Mouse (Mus musculus): ENCODE measurements around the gene Foxp1.
A peak's percentile ranks its signal among the peaks of the same experiment; 100 is the strongest.

The Foxp1 gene

DNA sequence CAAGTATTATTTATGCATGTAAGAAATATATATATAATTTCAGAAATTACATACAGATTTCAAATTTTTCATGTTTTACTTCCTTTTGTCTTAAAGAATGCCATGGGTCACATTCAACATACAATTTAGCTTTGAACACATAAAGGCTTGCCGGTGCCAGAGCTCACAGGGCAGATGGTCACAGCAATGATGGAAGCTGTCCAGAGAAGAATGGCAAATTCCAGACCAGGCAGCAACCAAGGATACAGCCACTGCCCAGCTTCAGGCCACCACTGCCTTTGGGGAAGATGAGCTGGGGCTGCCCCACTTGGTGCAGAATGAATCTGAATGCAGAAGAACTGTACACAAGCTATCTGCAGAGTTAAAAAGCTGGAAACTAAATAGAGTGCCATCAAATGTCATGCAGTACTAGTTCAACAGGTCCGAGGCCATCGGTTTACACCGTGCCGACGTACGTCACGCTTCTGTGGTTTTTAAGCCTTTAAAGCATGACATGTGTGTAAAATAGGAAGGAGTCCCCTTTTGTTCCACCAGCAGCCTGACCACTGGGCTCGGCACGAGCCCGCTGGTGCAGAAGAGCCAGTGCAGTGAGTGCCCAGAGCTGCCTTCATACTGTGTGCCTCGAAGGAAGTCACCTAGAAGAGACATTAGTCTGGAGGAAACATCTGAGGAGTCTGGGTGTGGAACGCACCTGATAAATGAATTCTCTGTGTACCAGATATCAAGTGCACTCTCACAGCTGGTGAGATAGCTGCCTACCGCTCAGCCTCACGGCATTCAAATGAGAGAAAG lies 239.5 kb downstream of the Foxp1 start:
- DNase-seq (ENCODE audit: low spot score), result no peak

DNA sequence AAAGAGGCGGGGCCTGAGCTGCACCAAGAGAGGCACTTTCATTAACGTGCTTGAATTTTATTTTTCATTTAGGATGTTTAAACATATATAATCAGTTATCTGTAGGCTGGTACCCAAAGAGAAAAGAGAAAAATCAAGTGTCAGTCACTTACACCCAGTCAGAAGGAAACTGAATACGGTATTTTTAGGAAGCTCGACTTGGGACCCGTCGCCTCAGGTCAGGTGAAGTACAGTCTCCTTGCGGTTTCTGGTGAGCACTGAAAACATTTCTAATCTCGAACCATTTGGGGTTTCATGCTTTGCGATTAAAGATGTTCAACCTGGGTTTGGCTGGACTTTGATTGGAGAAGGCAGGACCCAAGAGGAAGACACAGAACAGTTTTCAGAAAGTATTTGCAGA lies 241.1 kb downstream of the Foxp1 start:
- no peak for DNase-seq (ENCODE audit: low spot score)

- DNase-seq (ENCODE audit: low spot score), result no peak
Measured at GRCm38 (mm10) chr6:99280619-99281018, 241.9 kb downstream of the Foxp1 start.

- no peak for DNase-seq (ENCODE audit: low spot score)
Measured at GRCm38 (mm10) chr6:99277251-99277650, 245.3 kb downstream of the Foxp1 start.

GRCm38 (mm10) chr6:99276297-99276653 lies 246.2 kb downstream of the Foxp1 start:
- no peak for DNase-seq (ENCODE audit: low spot score)

- DNase-seq (ENCODE audit: low spot score), result peak; percentile 9
Measured at GRCm38 (mm10) chr6:99275381-99276296, 246.9 kb downstream of the Foxp1 start.

- no peak for DNase-seq (ENCODE audit: low spot score)
Measured at GRCm38 (mm10) chr6:99274667-99275066, 247.9 kb downstream of the Foxp1 start.

DNA sequence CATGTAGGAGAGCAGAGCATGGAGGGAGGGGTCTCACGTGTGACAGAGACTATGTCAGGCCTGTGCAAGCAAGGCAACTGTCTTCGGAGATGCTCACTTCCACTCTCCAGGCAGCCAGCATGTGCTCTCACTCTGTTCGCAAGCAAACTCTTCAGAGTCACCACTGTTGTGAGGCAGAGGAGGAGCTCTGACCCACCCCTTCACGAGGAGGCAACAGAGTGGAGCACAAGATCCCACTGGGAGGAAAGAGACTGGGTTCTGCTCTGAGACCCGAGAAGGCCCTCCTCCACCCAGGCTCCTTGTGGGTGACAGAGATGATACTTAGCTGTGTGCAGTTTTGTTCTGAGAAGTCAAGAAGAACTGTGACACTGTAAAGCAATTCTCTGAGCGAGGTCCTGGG lies 248.3 kb downstream of the Foxp1 start:
- no peak for DNase-seq (ENCODE audit: low spot score)

DNA sequence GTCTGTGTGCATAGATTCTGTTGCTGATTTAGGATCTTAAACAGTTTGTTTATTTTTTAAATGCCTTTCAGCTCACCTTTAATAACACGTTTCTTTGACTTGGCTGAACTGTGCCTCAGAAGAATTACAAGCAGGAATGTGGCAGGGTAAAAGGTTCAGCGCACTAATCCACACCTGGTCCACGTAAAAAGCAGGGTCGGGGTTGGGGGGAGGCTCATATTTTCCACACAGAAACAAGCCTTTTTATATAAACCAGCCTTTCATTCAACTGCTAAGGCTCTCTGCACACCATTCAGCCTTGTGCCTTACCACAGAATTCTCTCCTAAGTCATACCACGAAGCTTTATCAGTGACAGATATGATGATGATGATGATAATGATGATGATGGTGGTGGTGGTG lies 249.3 kb downstream of the Foxp1 start:
- DNase-seq (ENCODE audit: low spot score), result no peak

- DNase-seq (ENCODE audit: low spot score), result no peak
Measured at GRCm38 (mm10) chr6:99272174-99272573, 250.3 kb downstream of the Foxp1 start.

DNA sequence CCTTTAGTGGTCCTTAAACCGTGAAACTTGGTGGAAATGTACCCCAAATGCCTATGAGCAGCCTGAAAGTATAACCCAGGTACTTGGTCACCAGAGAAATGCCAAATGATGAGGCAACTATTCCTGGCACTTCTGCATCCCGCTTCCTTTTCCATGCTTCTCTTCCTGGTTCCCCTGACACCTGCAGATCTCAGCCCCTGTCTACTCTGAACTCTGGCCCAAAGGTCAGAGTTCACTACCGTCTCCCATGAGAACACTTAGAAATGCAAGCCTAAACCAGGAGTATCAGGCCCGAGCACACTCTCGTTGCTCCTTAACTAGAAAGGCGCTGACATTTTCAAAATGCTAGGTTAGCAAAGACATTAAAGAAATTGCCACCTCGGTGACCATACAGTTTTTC lies 250.8 kb downstream of the Foxp1 start:
- no peak for DNase-seq (ENCODE audit: low spot score)

DNA sequence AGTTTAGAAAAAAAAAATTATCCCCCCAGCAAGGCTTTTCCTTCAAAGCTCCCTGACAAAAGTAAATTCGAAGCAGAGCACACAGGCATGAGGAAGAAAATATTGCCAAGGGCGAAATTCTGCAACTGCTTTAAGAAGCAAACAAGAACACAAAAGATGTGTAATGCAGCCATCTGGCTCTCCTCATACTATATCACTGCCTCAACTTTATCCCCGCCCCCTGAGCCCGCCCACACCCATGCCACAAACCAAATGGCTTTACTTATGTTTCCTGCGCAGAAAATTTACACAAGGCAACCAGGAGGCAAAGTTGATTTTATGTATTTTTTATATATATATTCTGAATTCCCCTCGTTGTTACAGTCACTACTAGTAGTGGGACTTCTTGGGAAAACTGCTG lies 252.6 kb downstream of the Foxp1 start:
- DNase-seq (ENCODE audit: low spot score), result no peak

- no peak for DNase-seq (ENCODE audit: low spot score)
Measured at GRCm38 (mm10) chr6:99268171-99269061, 254.1 kb downstream of the Foxp1 start.

GRCm38 (mm10) chr6:99265945-99266656 lies 256.4 kb downstream of the Foxp1 start:
- DNase-seq (ENCODE audit: low spot score), result no peak

GRCm38 (mm10) chr6:99265173-99265572 lies 257.3 kb downstream of the Foxp1 start:
- DNase-seq (ENCODE audit: low spot score), result no peak

DNA sequence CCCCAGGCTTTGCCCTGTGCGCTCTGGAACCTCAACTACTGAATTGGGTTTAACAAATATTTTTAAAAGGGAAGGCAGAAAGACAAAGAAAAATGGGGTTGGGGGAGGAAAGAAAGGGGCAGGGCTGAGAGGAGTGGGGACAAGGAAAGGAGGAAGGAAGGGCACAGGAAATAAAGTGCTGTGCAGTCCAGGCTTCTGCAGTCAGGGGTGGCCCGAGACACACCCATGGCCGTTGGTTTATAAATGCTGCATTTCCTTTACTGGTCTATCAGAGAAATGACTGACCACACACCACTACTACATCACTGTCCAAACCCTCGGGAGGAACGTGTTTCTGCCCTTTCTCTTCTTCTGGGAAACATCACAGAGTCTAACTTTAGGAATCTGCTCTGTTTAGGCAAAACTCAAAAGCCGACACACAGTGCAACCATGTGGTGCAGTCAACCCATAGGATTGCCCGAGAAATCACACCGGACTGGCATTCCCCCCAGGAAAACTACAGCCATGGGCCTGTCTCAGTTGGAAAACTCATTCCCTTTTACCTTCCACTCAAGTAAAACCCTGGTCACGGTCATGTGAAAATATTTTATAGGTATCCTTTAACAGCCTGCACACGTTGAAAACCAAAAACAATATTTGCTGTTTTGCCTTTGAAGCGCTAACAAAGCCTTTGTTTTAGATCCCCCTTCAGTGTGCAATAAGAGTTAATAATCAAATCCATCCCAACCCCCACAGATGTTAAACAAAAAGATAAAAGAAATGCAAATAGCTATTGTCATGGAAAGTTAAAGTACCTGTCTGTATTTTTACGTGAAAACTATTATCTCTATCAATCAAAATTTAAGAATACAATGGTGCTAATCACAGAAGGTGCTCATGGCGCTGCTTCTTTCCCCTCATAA lies 258.1 kb downstream of the Foxp1 start:
- no peak for DNase-seq (ENCODE audit: low spot score)

DNA sequence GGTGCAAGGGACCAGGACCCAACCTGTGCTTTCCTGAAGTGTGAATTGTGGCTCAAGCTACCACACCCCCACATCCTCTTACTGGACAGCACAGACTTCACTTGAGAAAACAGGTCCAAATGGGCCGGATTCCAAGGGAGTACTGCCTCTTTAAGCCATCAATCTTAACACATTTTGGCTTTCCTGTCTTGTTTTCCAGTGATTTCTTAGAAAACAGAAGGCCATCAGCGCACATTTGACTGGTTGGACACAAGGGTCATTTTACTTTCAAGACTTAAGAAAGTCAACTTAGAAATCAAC lies 258.7 kb downstream of the Foxp1 start:
- no peak for DNase-seq (ENCODE audit: low spot score)

DNA sequence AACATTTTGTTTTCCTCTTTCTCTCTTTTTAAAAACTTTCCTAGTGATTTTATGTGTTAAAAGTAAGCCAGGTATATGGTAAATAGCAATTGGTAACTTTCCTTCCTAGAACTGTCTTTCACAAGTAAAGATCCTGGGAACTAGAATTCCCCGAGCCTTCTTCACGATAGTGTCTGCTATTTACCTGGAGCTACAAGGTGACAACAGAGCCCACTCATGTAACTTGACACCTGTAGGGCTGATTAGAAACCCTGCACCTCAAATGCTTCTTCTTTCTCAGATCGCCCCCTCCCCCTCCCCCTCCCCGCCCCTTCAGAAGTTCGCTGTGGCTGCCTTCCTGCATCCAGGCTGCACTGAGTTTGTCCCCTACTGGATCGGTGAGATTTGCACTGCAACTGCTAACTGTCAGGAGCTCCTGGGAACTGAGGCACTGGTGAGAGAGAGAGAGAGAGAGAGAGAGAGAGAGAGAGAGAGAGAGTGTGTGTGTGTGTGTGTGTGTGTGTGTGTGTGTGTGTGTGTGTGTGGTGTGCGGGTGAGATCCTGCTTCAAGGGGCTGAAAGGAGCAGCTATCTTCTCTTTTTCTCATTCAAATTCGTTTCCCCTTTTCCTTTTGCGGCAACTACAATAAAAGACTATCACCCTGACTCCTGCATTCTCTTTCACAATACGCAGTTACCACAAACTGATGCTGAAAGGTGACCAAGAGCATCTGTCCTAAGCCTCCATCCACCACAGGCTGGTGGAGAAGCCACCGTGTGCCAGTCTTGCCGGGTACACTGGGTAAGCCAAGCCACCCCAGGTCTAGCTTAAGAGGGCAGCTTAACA lies 259.2 kb downstream of the Foxp1 start:
- DNase-seq (ENCODE audit: low spot score), result no peak

DNA sequence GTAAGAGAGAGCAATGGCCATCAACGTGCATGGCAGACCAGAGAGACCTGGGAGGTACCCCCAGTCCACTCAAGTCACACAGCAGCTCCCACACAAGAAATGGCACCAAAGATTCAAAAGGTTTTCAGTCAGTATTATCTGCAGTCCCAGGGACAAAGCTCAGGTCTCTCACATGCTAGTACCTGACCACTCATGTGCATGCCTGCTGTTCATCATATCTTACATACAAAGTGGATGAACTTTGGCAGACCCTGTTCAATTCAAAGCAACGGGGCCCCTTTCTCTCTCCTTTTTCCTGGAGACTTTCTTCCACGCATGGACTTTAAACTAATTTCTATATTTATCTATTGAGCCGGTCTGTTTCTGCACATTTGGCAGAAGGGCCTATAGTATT lies 260.8 kb downstream of the Foxp1 start:
- no peak for DNase-seq (ENCODE audit: low spot score)

Data from MN1 (cell line).